Mouse (Mus musculus) heart, embryonic 14.5 days (tissue): Measurements from ENCODE around the gene Tnfrsf14. TPM values are rescaled to one million over a fixed set of nuclear protein-coding genes. Genes with fewer than 3 reads are reported as not detected.

Experiments
- ATAC-seq: fragments of 200-750 bp; cut with Nextera tagmentation; 2 replicates; pipeline ENCODE4 v1.8.0; 2017; ENCODE audit warnings: low read depth, moderate TSS enrichment; ENCODE audit not compliant: insufficient number of reproducible peaks, insufficient read depth, low FRiP score
- H3K27ac ChIP-seq, 2 experiments: fragments of 200-500 bp in 1 of 2; fragments of 300-500 bp in 1 of 2; sonication (generic) in 1 of 2; replicated peaks in 1 of 2; 2 replicates each; pipeline ENCODE4 v1.5.1; 2012 to 2014; ENCODE audit warnings: low read depth in 2 of 2, low read length in 2 of 2, control low read depth in 1 of 2, mild to moderate bottlenecking in 1 of 2, mixed read lengths in 1 of 2; ENCODE audit not compliant: control insufficient read depth in 1 of 2, insufficient read depth in 1 of 2
- H3K27me3 ChIP-seq: fragments of 300-500 bp; sonication (generic); 2 replicates; pipeline ENCODE4 v1.6.1; 2014; ENCODE audit warnings: mild to moderate bottlenecking, low read length, control low read depth; ENCODE audit not compliant: control insufficient read depth, insufficient read depth
- H3K36me3 ChIP-seq: fragments of 300-500 bp; sonication (generic); 2 replicates; pipeline ENCODE4 v1.6.1; 2014; ENCODE audit warnings: mild to moderate bottlenecking, control low read depth, low read length, mixed read lengths; ENCODE audit not compliant: control insufficient read depth, insufficient read depth
- H3K4me1 ChIP-seq, 2 experiments: fragments of 200-500 bp in 1 of 2; fragments of 300-500 bp in 1 of 2; sonication (generic) in 1 of 2; 2 replicates each; pipeline ENCODE4 v1.6.1; 2012 to 2014; ENCODE audit warnings: low read length in 2 of 2, control low read depth in 1 of 2, mixed read lengths in 1 of 2; ENCODE audit not compliant: control insufficient read depth in 2 of 2, insufficient read depth in 2 of 2
- H3K4me2 ChIP-seq: fragments of 300-500 bp; sonication (generic); 2 replicates; pipeline ENCODE4 v1.6.1; 2014; ENCODE audit warnings: mild to moderate bottlenecking, low read length
- H3K4me3 ChIP-seq, 2 experiments: fragments of 200-500 bp in 1 of 2; fragments of 300-500 bp in 1 of 2; sonication (generic) in 1 of 2; 2 replicates each; pipeline ENCODE4 v1.5.1; 2012 to 2014; ENCODE audit warnings: low read length in 2 of 2, mild to moderate bottlenecking in 2 of 2, control low read depth in 1 of 2, low read depth in 1 of 2, moderate library complexity in 1 of 2; ENCODE audit not compliant: control insufficient read depth in 1 of 2, insufficient read depth in 1 of 2
- H3K9ac ChIP-seq: fragments of 300-500 bp; sonication (generic); 2 replicates; pipeline ENCODE4 v1.6.1; 2014; ENCODE audit warnings: mild to moderate bottlenecking, low read length
- H3K9me3 ChIP-seq: fragments of 300-500 bp; sonication (generic); 2 replicates; pipeline ENCODE4 v1.6.1; 2016; ENCODE audit warnings: low read length, control low read depth; ENCODE audit not compliant: control insufficient read depth
- WGBS: fragments of 180-500 bp; shearing (Covaris S2); extraction: QIAGEN DNeasy Blood & Tissue Kit; methylation state at CpG from one replicate; pipeline ENCODE4 v1.1.7; 2014; 5-methylcytosine and 5-hydroxymethylcytosine counted together
- polyA plus RNA-seq: library from polyadenylated mRNA; unstranded; fragments of >200 nt; fragmentation: Nextera tagmentation; extraction: Ambion mirVana; gene quantifications from 2 replicates; pipeline ENCODE4 v1.2.1, GENCODE M21; 2014

The Tnfrsf14 gene
- polyA plus RNA-seq, 1 experiment from 2014 or later, result 0.46 TPM

GRCm38 (mm10) chr4:154926969-154927898, 1.1 kb downstream of the Tnfrsf14 start:
- H3K9me3 ChIP-seq, result no peaks in the 10 kb centered on the region
- H3K27me3 ChIP-seq, result no peaks in the 10 kb centered on the region
- H3K27ac ChIP-seq, result peak overlapping the region; percentile 1 to 64; a peak in 2 of 4 replicates
- ATAC-seq, result no peak
- WGBS, result 66% methylated on average over 9 of the region's 9 CpGs
- peak overlapping the region; percentile 46 for H3K4me2 ChIP-seq
- H3K9ac ChIP-seq, result peak overlapping the region; percentile 30; the same call in 1 of the 2 replicates
- no peaks in the 10 kb centered on the region for H3K36me3 ChIP-seq
- H3K4me1 ChIP-seq, result peaks cover 10 to 11% of the 10 kb centered on the region in 2 experiments; a peak in 3 of 4 replicates
- peak overlapping the region in 1 of 2 experiments; percentile 6; a peak in 1 of 4 replicates for H3K4me3 ChIP-seq

GRCm38 (mm10) chr4:154925413-154925812, 3.0 kb downstream of the Tnfrsf14 start:
- H3K36me3 ChIP-seq, result no peaks in the 10 kb centered on the region
- no peak overlapping the region for H3K4me2 ChIP-seq
- H3K4me1 ChIP-seq, result peaks cover 10 to 11% of the 10 kb centered on the region in 2 experiments; a peak in 3 of 4 replicates
- H3K4me3 ChIP-seq, result no peak overlapping the region
- H3K9me3 ChIP-seq, result no peaks in the 10 kb centered on the region
- WGBS, result 51% methylated on average over 4 of the region's 4 CpGs
- H3K27ac ChIP-seq, result no peak overlapping the region
- H3K27me3 ChIP-seq, result no peaks in the 10 kb centered on the region
- ATAC-seq, result no peak
- H3K9ac ChIP-seq, result no peak overlapping the region

- no peak overlapping the region for H3K9ac ChIP-seq
- no peak overlapping the region for H3K4me3 ChIP-seq
- H3K27ac ChIP-seq, result no peak overlapping the region
- no peaks in the 10 kb centered on the region for H3K9me3 ChIP-seq
- no peaks in the 10 kb centered on the region for H3K36me3 ChIP-seq
- 69% methylated on average over 5 of the region's 5 CpGs for WGBS
- H3K4me2 ChIP-seq, result no peak overlapping the region
- no peak for ATAC-seq
- peaks cover 5 to 7% of the 10 kb centered on the region in 2 experiments; a peak in 2 of 4 replicates for H3K4me1 ChIP-seq
- H3K27me3 ChIP-seq, result no peaks in the 10 kb centered on the region
Observed at GRCm38 (mm10) chr4:154922931-154923330, 5.4 kb downstream of the Tnfrsf14 start.

GRCm38 (mm10) chr4:154922291-154922690, 6.1 kb downstream of the Tnfrsf14 start:
- peaks cover 0 to 3% of the 10 kb centered on the region in 2 experiments; a peak in 1 of 4 replicates for H3K4me1 ChIP-seq
- no peaks in the 10 kb centered on the region for H3K36me3 ChIP-seq
- H3K4me2 ChIP-seq, result no peak overlapping the region
- no peak overlapping the region for H3K27ac ChIP-seq
- no peak overlapping the region for H3K4me3 ChIP-seq
- 69% methylated on average over 4 of the region's 4 CpGs for WGBS
- no peaks in the 10 kb centered on the region for H3K27me3 ChIP-seq
- ATAC-seq, result no peak
- no peaks in the 10 kb centered on the region for H3K9me3 ChIP-seq
- no peak overlapping the region for H3K9ac ChIP-seq

- no peak overlapping the region for H3K4me3 ChIP-seq
- no peaks in the 10 kb centered on the region for H3K4me1 ChIP-seq
- no peaks in the 10 kb centered on the region for H3K9me3 ChIP-seq
- no peak overlapping the region for H3K4me2 ChIP-seq
- H3K27ac ChIP-seq, result no peak overlapping the region
- no peaks in the 10 kb centered on the region for H3K27me3 ChIP-seq
- no peak overlapping the region for H3K9ac ChIP-seq
- WGBS, result 70% methylated on average over 4 of the region's 4 CpGs
- no peaks in the 10 kb centered on the region for H3K36me3 ChIP-seq
- no peak for ATAC-seq
Observed at GRCm38 (mm10) chr4:154916662-154917061, 11.7 kb downstream of the Tnfrsf14 start.

- WGBS, result 63% methylated on average over 10 of the region's 10 CpGs
- H3K27ac ChIP-seq, result no peak overlapping the region
Observed at GRCm38 (mm10) chr4:154915286-154915685, 13.1 kb downstream of the Tnfrsf14 start.

GRCm38 (mm10) chr4:154914707-154915106, 13.7 kb downstream of the Tnfrsf14 start:
- Histone ChIP-seq H3K27ac (no peak overlapping the region), H3K4me3 (no peak overlapping the region), H3K4me2 (no peak overlapping the region), H3K27me3 (no peaks in the 10 kb centered on the region), H3K9me3 (no peaks in the 10 kb centered on the region), H3K36me3 (no peaks in the 10 kb centered on the region), H3K4me1 (peaks cover 0 to 2% of the 10 kb centered on the region in 2 experiments; a peak in 2 of 4 replicates), H3K9ac (no peak overlapping the region)
- ATAC-seq, result no peak
- WGBS, result 74% methylated on average over 3 of the region's 3 CpGs

More at GRCm38 (mm10) chr4:154915286-154915685, 13.1 kb downstream of the Tnfrsf14 start:
- no peaks in the 10 kb centered on the region for H3K9me3 ChIP-seq
- H3K4me2 ChIP-seq, result no peak overlapping the region
- H3K4me3 ChIP-seq, result no peak overlapping the region
- no peak for ATAC-seq
- H3K9ac ChIP-seq, result no peak overlapping the region
- H3K27me3 ChIP-seq, result no peaks in the 10 kb centered on the region
- H3K4me1 ChIP-seq, result peaks cover 0 to 2% of the 10 kb centered on the region in 2 experiments; a peak in 2 of 4 replicates
- no peaks in the 10 kb centered on the region for H3K36me3 ChIP-seq
